Comparison of ENCODE assay signal across 10 mouse cellular contexts in genomic region chr9:102864931-102865330, GRCm38 (mm10). TPM values are rescaled to one million over a fixed set of nuclear protein-coding genes. Genes with fewer than 3 reads are reported as not detected.
DNase-seq lines count a peak whose midpoint lies in the region; ATAC-seq and TF ChIP-seq lines count a peak whose summit lies in the region.
"Had no signal": no experiment of that assay in that cellular context is flagged by ENCODE, and none has a peak within 500 bp of the region (broad histone marks: within the 10 kb centered on the region; RNA-seq: fewer than 3 reads in every experiment).

No protein-coding gene starts in this region.

- ATAC-seq in hindbrain, embryonic 12.5 days (ENCODE audit: low FRiP score), result no peak
- ATAC-seq in hindbrain, embryonic 13.5 days (ENCODE audit: low FRiP score), result no peak
- ATAC-seq in stomach, embryonic 16.5 days (ENCODE audit: insufficient read depth, low FRiP score), result no peak

- H3K4me3 ChIP-seq in cerebellum, adult 2 months (replicated peaks; ENCODE audit: insufficient read depth, low read depth, low read length), result no peak overlapping the region
- H3K4me3 ChIP-seq in hindbrain, embryonic 12.5 days, result no peak overlapping the region
- H3K4me3 ChIP-seq in hindbrain, embryonic 13.5 days, result no peak overlapping the region
- no peak overlapping the region for H3K4me3 ChIP-seq in stomach, embryonic 16.5 days (replicated peaks; ENCODE audit: low read length)

- no peaks in the 10 kb centered on the region for H3K9me3 ChIP-seq in hindbrain, embryonic 12.5 days (replicated peaks)
- no peaks in the 10 kb centered on the region for H3K9me3 ChIP-seq in hindbrain, embryonic 13.5 days
- H3K9me3 ChIP-seq in stomach, embryonic 16.5 days (replicated peaks; ENCODE audit: control insufficient read depth, low read length), result no peaks in the 10 kb centered on the region

- 46% methylated on average over 8 of the region's 8 CpGs for WGBS in cerebellum, adult 2 months
- 58% methylated on average over 8 of the region's 8 CpGs for WGBS in hindbrain, embryonic 12.5 days
- 56% methylated on average over 8 of the region's 8 CpGs for WGBS in hindbrain, embryonic 13.5 days
- 54% methylated on average over 8 of the region's 8 CpGs for WGBS in stomach, embryonic 16.5 days

- 0 out of 2 replicates have a peak overlapping the region, but pooled peaks have one; percentile 25 for H3K27ac ChIP-seq in cerebellum, adult 2 months (ENCODE audit: insufficient read depth, low read length)
- H3K27ac ChIP-seq in hindbrain, embryonic 12.5 days, result peak overlapping the region; percentile 5; the same call in 1 of the 2 replicates
- H3K27ac ChIP-seq in hindbrain, embryonic 13.5 days, result no peak overlapping the region
- H3K27ac ChIP-seq in stomach, embryonic 16.5 days (ENCODE audit: low read length), result peak overlapping the region; percentile 86
- H3K27ac ChIP-seq: hindbrain, embryonic 14.5 days had no signal

- H3K36me3 ChIP-seq in hindbrain, embryonic 12.5 days, result peaks cover 12% of the 10 kb centered on the region
- peaks cover 18% of the 10 kb centered on the region for H3K36me3 ChIP-seq in hindbrain, embryonic 13.5 days
- peaks cover 5% of the 10 kb centered on the region for H3K36me3 ChIP-seq in stomach, embryonic 16.5 days (ENCODE audit: control insufficient read depth, insufficient read depth, low read length)

- TF ChIP-seq CTCF in cerebellum, adult 2 months (IDR thresholded peaks at IDR 0.05; ENCODE audit: borderline replicate concordance, insufficient read depth, low read depth, low read length), result no peak

- H3K9ac ChIP-seq in hindbrain, embryonic 12.5 days, result no peak overlapping the region
- H3K9ac ChIP-seq in hindbrain, embryonic 13.5 days, result no peak overlapping the region
- 0 out of 2 replicates have a peak overlapping the region, but pooled peaks have one; percentile 41 for H3K9ac ChIP-seq in stomach, embryonic 16.5 days (ENCODE audit: low read length)
- H3K9ac ChIP-seq: hindbrain, embryonic 14.5 days had no signal

- H3K4me2 ChIP-seq in hindbrain, embryonic 12.5 days (replicated peaks), result no peak overlapping the region
- H3K4me2 ChIP-seq in hindbrain, embryonic 13.5 days, result no peak overlapping the region
- no peak overlapping the region for H3K4me2 ChIP-seq in stomach, embryonic 16.5 days (ENCODE audit: low read depth, low read length)
- H3K4me2 ChIP-seq: hindbrain, embryonic 14.5 days had no signal

- DNase-seq in cerebellum, adult 2 months, result no peak
- no peak for DNase-seq in cerebellum, postnatal 14 days
- DNase-seq in lung, postnatal 10 days, result peak; percentile 33
- DNase-seq in lung, postnatal 4 days, result no peak
- no peak for DNase-seq in ovary, postnatal 14 days (ENCODE audit: low spot score)
- DNase-seq: adrenal gland, adult 8-10 months had no signal

- no peak for TF ChIP-seq POLR2A in cerebellum, adult 2 months (IDR thresholded peaks at IDR 0.05; ENCODE audit: borderline replicate concordance, insufficient read depth, low read length)

- peaks cover 27% of the 10 kb centered on the region for H3K4me1 ChIP-seq in cerebellum, adult 2 months (ENCODE audit: control insufficient read depth, insufficient read depth, low read length)
- H3K4me1 ChIP-seq in hindbrain, embryonic 12.5 days, result peaks cover 34% of the 10 kb centered on the region
- H3K4me1 ChIP-seq in hindbrain, embryonic 13.5 days (replicated peaks), result peaks cover 47% of the 10 kb centered on the region
- H3K4me1 ChIP-seq in stomach, embryonic 16.5 days (ENCODE audit: control insufficient read depth, insufficient read depth, low read length), result peaks cover 52% of the 10 kb centered on the region

- no peaks in the 10 kb centered on the region for H3K27me3 ChIP-seq in cerebellum, adult 2 months (ENCODE audit: control insufficient read depth, insufficient read depth, low read length)
- H3K27me3 ChIP-seq in hindbrain, embryonic 12.5 days, result no peaks in the 10 kb centered on the region
- no peaks in the 10 kb centered on the region for H3K27me3 ChIP-seq in hindbrain, embryonic 13.5 days
- no peaks in the 10 kb centered on the region for H3K27me3 ChIP-seq in stomach, embryonic 16.5 days (ENCODE audit: control insufficient read depth, insufficient read depth, low read length)

RNA-seq across cellular contexts. Expression of gene Ryk, which starts 30.2 kb away (rescaled TPM):
- 34.6 and 37.5 TPM in 2 replicates for polyA plus RNA-seq in cerebellum, adult 2 months (2012; rRNA removed)
- polyA plus RNA-seq in hindbrain, embryonic 12.5 days (2016; fragmentation: Nextera tagmentation; extraction: Ambion mirVana), result 18.2 and 18.3 TPM in 2 replicates
- 10.9 and 11.0 TPM in 2 replicates for polyA plus RNA-seq in hindbrain, embryonic 13.5 days (2015; fragmentation: Nextera tagmentation; extraction: Ambion mirVana)
- 14.2 and 17.7 TPM in 2 replicates for polyA plus RNA-seq in stomach, embryonic 16.5 days (2015; fragmentation: Nextera tagmentation; extraction: Ambion mirVana)
